Mouse (Mus musculus): ENCODE results near the gene Zbed5. TPM values are rescaled to one million over a fixed set of nuclear protein-coding genes. Genes with fewer than 3 reads are reported as not detected.

The Zbed5 gene
- polyA plus RNA-seq (2017; shearing (Covaris generic)) = 1 to 10 TPM; 1.3 to 3.4 TPM

GRCm38 (mm10) chr5:129895198-129896088, at the start of gene Zbed5:
Gene Zbed5, plus strand, starts transcription at chr5:129895723.

GRCm38 (mm10) chr5:129846752-129847557, 48.6 kb upstream of the Zbed5 start, which contains the start of gene Sumf2:
Gene Sumf2, plus strand, starts transcription at chr5:129846986.

DNA sequence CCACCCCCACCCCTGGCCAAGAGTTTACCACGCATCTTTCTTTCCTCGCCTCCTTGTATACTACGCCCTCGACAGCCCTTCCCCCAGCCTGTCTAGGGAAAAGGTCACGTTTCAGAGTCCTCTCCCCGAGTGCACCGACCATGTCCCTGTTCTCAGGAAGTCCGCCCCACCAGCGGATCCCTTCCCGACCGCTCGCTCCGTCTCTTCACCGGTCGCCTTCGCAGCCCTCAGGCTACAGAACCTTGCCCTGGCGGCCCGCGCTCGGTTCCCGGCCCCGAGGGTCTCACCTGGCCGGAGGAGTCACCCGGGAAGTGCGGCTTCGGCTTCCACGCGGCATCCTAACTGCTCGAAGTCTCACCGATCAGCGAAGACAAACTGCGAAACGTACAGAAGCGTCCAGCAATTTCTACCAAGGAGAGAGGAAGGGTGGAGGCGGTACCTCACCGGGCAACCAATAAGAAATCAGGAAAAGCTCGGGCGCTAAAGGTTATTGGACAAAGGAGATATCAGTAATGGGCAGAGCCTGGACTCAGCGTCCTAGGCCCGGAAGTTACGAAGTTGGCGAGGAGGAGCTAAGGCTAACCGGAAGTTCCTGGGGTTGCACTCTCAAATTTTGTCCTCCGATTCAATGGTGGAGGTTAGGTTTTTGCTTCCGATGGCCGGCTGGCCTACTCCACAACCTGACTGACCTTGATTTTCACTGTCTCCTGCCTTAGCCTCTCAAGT, 8.4 kb upstream of the Zbed5 start, which contains the start of gene Chchd2:
Chchd2 (minus strand) TSS at position 560 of the 726 bp plus-strand sequence.

DNA sequence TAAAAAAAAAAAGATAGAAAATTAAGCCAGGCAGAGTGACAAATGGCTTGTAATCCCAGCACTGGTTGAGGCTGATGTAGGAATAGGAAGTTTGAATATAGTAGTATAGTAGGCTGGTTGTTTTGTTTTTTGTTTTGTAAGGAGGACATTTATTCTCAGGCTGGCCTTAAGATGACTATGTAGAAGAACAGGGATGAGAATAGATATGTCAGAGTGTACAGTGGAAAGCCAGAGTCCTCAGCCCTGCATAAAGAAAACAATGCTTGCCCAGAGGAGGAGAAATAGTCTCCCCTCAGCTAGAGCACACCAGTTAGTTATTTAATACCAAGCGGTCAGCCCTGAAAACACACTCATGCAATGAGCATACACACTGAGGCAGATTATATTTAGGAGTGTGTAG, 2.9 kb downstream of the Zbed5 start, which contains the start of gene Phkg1:
Phkg1 (minus strand) TSS at position 101 of the 400 bp plus-strand sequence.

GRCm38 (mm10) chr5:129908242-129908965, 12.9 kb downstream of the Zbed5 start, which contains the start of gene Nupr1l:
Gene Nupr1l, plus strand, starts transcription at chr5:129908540.

GRCm38 (mm10) chr5:129941495-129942045, 46.0 kb downstream of the Zbed5 start, which contains the start of gene Vkorc1l1:
Gene Vkorc1l1, plus strand, starts transcription at chr5:129941970.

Other genes starting within 250 kb of the Zbed5 start
- gene Zfp11, start 225.6 kb upstream of the Zbed5 start, polyA plus RNA-seq (2017; shearing (Covaris generic)) = 1 to 10 TPM; 3.1 to 4.4 TPM
- gene Sept14, start 187.2 kb upstream of the Zbed5 start, polyA plus RNA-seq (2017; shearing (Covaris generic)) = under 1 TPM; 0.30 to 0.54 TPM
- gene Mrps17, start 180.2 kb upstream of the Zbed5 start, polyA plus RNA-seq (2017; shearing (Covaris generic)) = 100 to 1,000 TPM in 1 of 2 experiments, 10 to 100 TPM in 1; 89.5 to 115 TPM
- 10 to 100 TPM; 27.5 to 38.4 TPM for gene Nipsnap2, start 170.7 kb upstream of the Zbed5 start, polyA plus RNA-seq (2017; shearing (Covaris generic))
- 10 to 100 TPM; 54.0 to 61.0 TPM for gene Psph, start 108.3 kb upstream of the Zbed5 start, polyA plus RNA-seq (2017; shearing (Covaris generic))
- gene Sumf2, start 48.7 kb upstream of the Zbed5 start, polyA plus RNA-seq (2017; shearing (Covaris generic)) = 10 to 100 TPM; 22.9 to 40.9 TPM
- gene Chchd2, start 8.3 kb upstream of the Zbed5 start, polyA plus RNA-seq (2017; shearing (Covaris generic)) = 100 to 1,000 TPM; 415 to 430 TPM
- 1 to 10 TPM; 1.2 to 1.7 TPM for gene Phkg1, start 2.8 kb downstream of the Zbed5 start, polyA plus RNA-seq (2017; shearing (Covaris generic))
- 1 to 10 TPM in 1 of 2 experiments, under 1 TPM in 1; 0.36 to 2.4 TPM for gene Nupr1l, start 12.8 kb downstream of the Zbed5 start, polyA plus RNA-seq (2017; shearing (Covaris generic))
- gene Vkorc1l1, start 46.2 kb downstream of the Zbed5 start, polyA plus RNA-seq (2017; shearing (Covaris generic)) = 10 to 100 TPM; 15.3 to 17.9 TPM
- gene Gusb, start 107.3 kb downstream of the Zbed5 start, polyA plus RNA-seq (2017; shearing (Covaris generic)) = 10 to 100 TPM; 40.4 to 69.0 TPM
- 10 to 100 TPM; 66.8 to 69.6 TPM for gene Asl, start 133.5 kb downstream of the Zbed5 start, polyA plus RNA-seq (2017; shearing (Covaris generic))
- gene Crcp, start 133.6 kb downstream of the Zbed5 start, polyA plus RNA-seq (2017; shearing (Covaris generic)) = 10 to 100 TPM; 41.8 to 45.5 TPM
- 1 to 10 TPM; 6.8 to 7.4 TPM for gene Tpst1, start 177.6 kb downstream of the Zbed5 start, polyA plus RNA-seq (2017; shearing (Covaris generic))
- gene Kctd7, start 249.1 kb downstream of the Zbed5 start, polyA plus RNA-seq (2017; shearing (Covaris generic)) = 1 to 10 TPM; 5.1 to 6.2 TPM